Mouse (Mus musculus) embryonic facial prominence, embryonic 14.5 days (tissue): Measurements from ENCODE around the gene Gcc1. TPM values are rescaled to one million over a fixed set of nuclear protein-coding genes. Genes with fewer than 3 reads are reported as not detected.

Experiments used
- ATAC-seq: fragments of 200-750 bp; cut with Nextera tagmentation; 2 replicates; pipeline ENCODE4 v1.8.0; 2017; ENCODE audit warnings: low read depth, moderate number of reproducible peaks, moderate TSS enrichment
- DNase-seq: peaks from one replicate; pipeline ENCODE4 v3.0.0-alpha.2; 2015; ENCODE audit warnings: low spot score
- H3K27ac ChIP-seq: fragments of 300-500 bp; sonication (generic); replicated peaks from 2 replicates; pipeline ENCODE4 v1.5.1; 2014; ENCODE audit warnings: low read depth, mild to moderate bottlenecking, low read length, moderate library complexity
- H3K27me3 ChIP-seq: fragments of 300-500 bp; sonication (generic); replicated peaks from 2 replicates; pipeline ENCODE4 v1.6.1; 2014; ENCODE audit warnings: low read length; ENCODE audit not compliant: control insufficient read depth, insufficient read depth
- H3K36me3 ChIP-seq: fragments of 300-500 bp; sonication (generic); 2 replicates; pipeline ENCODE4 v1.6.1; 2014; ENCODE audit warnings: low read length, mixed read lengths; ENCODE audit not compliant: control insufficient read depth, insufficient read depth
- H3K4me1 ChIP-seq: fragments of 300-500 bp; sonication (generic); 2 replicates; pipeline ENCODE4 v1.6.1; 2014; ENCODE audit warnings: antibody characterized with exemption, low read length; ENCODE audit not compliant: control insufficient read depth, insufficient read depth
- H3K4me2 ChIP-seq: fragments of 300-500 bp; sonication (generic); 2 replicates; pipeline ENCODE4 v1.6.1; 2014; ENCODE audit warnings: low read depth, mild to moderate bottlenecking, low read length, moderate library complexity, mixed read lengths
- H3K4me3 ChIP-seq: fragments of 300-500 bp; sonication (generic); 2 replicates; pipeline ENCODE4 v1.5.1; 2014; ENCODE audit warnings: low read depth, mild to moderate bottlenecking, low read length
- H3K9ac ChIP-seq: fragments of 300-500 bp; sonication (generic); 2 replicates; pipeline ENCODE4 v1.6.1; 2014; ENCODE audit warnings: low read depth, mild to moderate bottlenecking, low read length, moderate library complexity, mixed read lengths
- H3K9me3 ChIP-seq: fragments of 300-500 bp; sonication (generic); 2 replicates; pipeline ENCODE4 v1.6.1; 2016; ENCODE audit warnings: low read length; ENCODE audit not compliant: control insufficient read depth
- WGBS: fragments of 180-500 bp; shearing (Covaris S2); extraction: QIAGEN DNeasy Blood & Tissue Kit; methylation state at CpG from one replicate; pipeline ENCODE4 v1.1.7; 2014; 5-methylcytosine and 5-hydroxymethylcytosine counted together
- polyA plus RNA-seq: library from polyadenylated mRNA; unstranded; fragments of >200 nt; fragmentation: Nextera tagmentation; extraction: Ambion mirVana; gene quantifications from 2 replicates; pipeline ENCODE4 v1.2.1, GENCODE M21; 2014

Gene Gcc1
- polyA plus RNA-seq, 1 experiment from 2014 or later, result 8.4 TPM

GRCm38 (mm10) chr6:28396051-28396852, 31.9 kb downstream of the Gcc1 start:
- WGBS, result 27% methylated on average over 15 of the region's 15 CpGs
- Histone ChIP-seq H3K27me3 (peaks cover 39% of the 10 kb centered on the region), H3K36me3 (no peaks in the 10 kb centered on the region), H3K4me1 (no peaks in the 10 kb centered on the region), H3K9me3 (peaks cover 14% of the 10 kb centered on the region; the same call in 1 of the 2 replicates), H3K9ac (no peak overlapping the region), H3K4me3 (peak overlapping the region; percentile 50), H3K4me2 (peak overlapping the region; percentile 90), H3K27ac (no peak overlapping the region)
- ATAC-seq (no peak), DNase-seq (no peak)

GRCm38 (mm10) chr6:28389038-28389437, 39.2 kb downstream of the Gcc1 start:
- H3K9me3 ChIP-seq, result no peaks in the 10 kb centered on the region
- WGBS, result 84% methylated on average over 3 of the region's 3 CpGs
- no peak overlapping the region for H3K9ac ChIP-seq
- no peak for ATAC-seq
- H3K4me2 ChIP-seq, result no peak overlapping the region
- no peak overlapping the region for H3K4me3 ChIP-seq
- no peak for DNase-seq
- no peak overlapping the region for H3K27ac ChIP-seq
- no peaks in the 10 kb centered on the region for H3K27me3 ChIP-seq
- H3K36me3 ChIP-seq, result no peaks in the 10 kb centered on the region
- H3K4me1 ChIP-seq, result no peaks in the 10 kb centered on the region

- Histone ChIP-seq H3K36me3 (no peaks in the 10 kb centered on the region), H3K9ac (no peak overlapping the region), H3K4me2 (no peak overlapping the region), H3K4me1 (no peaks in the 10 kb centered on the region), H3K27ac (no peak overlapping the region), H3K27me3 (no peaks in the 10 kb centered on the region), H3K9me3 (no peaks in the 10 kb centered on the region), H3K4me3 (no peak overlapping the region)
- no peak for DNase-seq
- ATAC-seq, result no peak
- WGBS, result 75% methylated on average over 3 of the region's 3 CpGs
Observed at GRCm38 (mm10) chr6:28385169-28385568, 43.0 kb downstream of the Gcc1 start.

GRCm38 (mm10) chr6:28381983-28382382, 46.2 kb downstream of the Gcc1 start:
- Histone ChIP-seq H3K27me3 (no peaks in the 10 kb centered on the region), H3K27ac (no peak overlapping the region), H3K4me3 (no peak overlapping the region), H3K9me3 (no peaks in the 10 kb centered on the region), H3K9ac (no peak overlapping the region), H3K36me3 (no peaks in the 10 kb centered on the region), H3K4me2 (no peak overlapping the region), H3K4me1 (no peaks in the 10 kb centered on the region)
- peak; percentile 31 for DNase-seq
- WGBS, result 29% methylated on average over 4 of the region's 4 CpGs
- ATAC-seq, result no peak

- H3K27ac ChIP-seq, result no peak overlapping the region
- ATAC-seq, result no peak
- no peaks in the 10 kb centered on the region for H3K4me1 ChIP-seq
- H3K4me2 ChIP-seq, result no peak overlapping the region
- no peak for DNase-seq
- no peak overlapping the region for H3K9ac ChIP-seq
- no peaks in the 10 kb centered on the region for H3K36me3 ChIP-seq
- H3K4me3 ChIP-seq, result no peak overlapping the region
- H3K9me3 ChIP-seq, result no peaks in the 10 kb centered on the region
- WGBS, result 76% methylated on average over 6 of the region's 6 CpGs
- H3K27me3 ChIP-seq, result no peaks in the 10 kb centered on the region
Observed at GRCm38 (mm10) chr6:28369966-28370683, 58.1 kb downstream of the Gcc1 start.

GRCm38 (mm10) chr6:28367575-28367974, 60.6 kb downstream of the Gcc1 start:
- no peak for ATAC-seq
- no peaks in the 10 kb centered on the region for H3K27me3 ChIP-seq
- no peak overlapping the region for H3K4me3 ChIP-seq
- H3K9ac ChIP-seq, result no peak overlapping the region
- no peaks in the 10 kb centered on the region for H3K36me3 ChIP-seq
- no peak overlapping the region for H3K4me2 ChIP-seq
- H3K4me1 ChIP-seq, result no peaks in the 10 kb centered on the region
- DNase-seq, result no peak
- H3K9me3 ChIP-seq, result no peaks in the 10 kb centered on the region
- 90% methylated on average over 9 of the region's 9 CpGs for WGBS
- H3K27ac ChIP-seq, result no peak overlapping the region

Other genes with a start within 250 kb of the Gcc1 start
- gene Zfp800, start 30.4 kb downstream of the Gcc1 start, polyA plus RNA-seq, result 17.7 and 19.9 TPM in 2 replicates
- gene Arf5, start 4.8 kb downstream of the Gcc1 start, polyA plus RNA-seq, result 353 and 373 TPM in 2 replicates
- gene Fscn3, start 601 bp downstream of the Gcc1 start, polyA plus RNA-seq, result not detected in 2 replicates
- not detected in 2 replicates for gene Pax4, start 21.0 kb upstream of the Gcc1 start, polyA plus RNA-seq
- gene Snd1, start 46.7 kb upstream of the Gcc1 start, polyA plus RNA-seq, result 111 and 120 TPM in 2 replicates